Mouse (Mus musculus): ENCODE data around the gene Olfr1031. TPM values are rescaled to one million over a fixed set of nuclear protein-coding genes. Genes with fewer than 3 reads are reported as not detected.
"Not testable (repeated sequence)": the region's sequence is repeated elsewhere in the genome, so short reads cannot be mapped to it uniquely, and the experiment has no call there.

Olfr1031 gene
- total RNA-seq (2021) = not detected
- long read RNA-seq, experiment 1 = 0 reads
- long read RNA-seq, experiment 2 = 0 reads

GRCm38 (mm10) chr2:85990004-85990403 is at the start of gene Olfr1031:
Gene Olfr1031, plus strand, starts transcription at chr2:85990304.
- DNase-seq = no peak

GRCm38 (mm10) chr2:85950137-85950536 is 40.0 kb upstream of the Olfr1031 start, which contains the start of gene Olfr1028:
Gene Olfr1028, plus strand, starts transcription at chr2:85950437.
- no peak for DNase-seq

- DNase-seq = no peak
Observed at GRCm38 (mm10) chr2:85973595-85973994, 16.5 kb upstream of the Olfr1031 start, which contains the start of gene Olfr1029. Gene Olfr1029, plus strand, starts transcription at chr2:85973895.

- no peak for DNase-seq
Observed at GRCm38 (mm10) chr2:85978976-85979375, 11.1 kb upstream of the Olfr1031 start, which contains the start of gene Olfr1030. Gene Olfr1030, plus strand, starts transcription at chr2:85979276.

DNA sequence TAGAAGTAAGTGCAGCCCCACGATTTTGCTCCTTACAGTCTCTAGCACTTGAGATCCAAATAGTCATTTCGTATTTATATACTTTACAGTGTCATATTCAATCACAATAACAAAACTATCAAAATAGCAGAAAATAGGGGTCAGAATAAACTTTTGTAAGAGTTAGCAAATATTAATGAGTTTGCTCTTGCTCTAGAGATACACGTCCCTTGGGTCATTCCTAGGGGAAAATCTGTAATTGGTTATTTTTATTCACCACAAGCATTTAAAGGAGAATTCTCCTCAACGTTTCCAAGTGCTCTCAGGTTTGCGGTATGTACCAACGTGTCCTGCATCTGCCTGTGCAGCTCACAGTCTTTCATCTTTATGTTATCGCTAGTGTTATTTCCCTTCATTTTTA is 15.1 kb downstream of the Olfr1031 start, which contains the start of gene Olfr1032:
Gene Olfr1032, plus strand, starts transcription at position 301 of the 400 bp plus-strand sequence.
- no peak for DNase-seq

- peak; percentile 2 to 12 for DNase-seq
Observed at GRCm38 (mm10) chr2:86020406-86020805, 30.3 kb downstream of the Olfr1031 start, which contains the start of gene Olfr1033. Gene Olfr1033, plus strand, starts transcription at chr2:86020633.

DNA sequence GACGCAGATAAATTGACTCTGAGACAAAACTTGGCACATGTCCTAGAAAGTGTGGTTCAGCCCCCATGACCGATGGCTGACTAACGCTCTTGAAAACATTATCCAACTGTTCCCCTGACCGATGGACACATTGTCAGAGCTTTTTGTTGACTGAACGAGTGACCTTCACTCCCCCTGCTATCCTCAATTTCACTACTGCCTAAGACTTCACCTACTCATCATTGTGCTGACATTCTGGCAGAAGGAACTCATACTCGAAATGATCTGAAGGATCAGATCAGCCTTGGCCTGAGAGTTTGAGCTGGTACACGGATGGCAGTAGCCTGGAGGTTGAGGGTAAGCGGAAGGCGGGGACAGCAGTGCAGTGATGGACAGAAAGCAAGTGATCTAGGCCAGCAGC is 31.4 kb downstream of the Olfr1031 start:
- DNase-seq = not testable (repeated sequence)

Other genes with a start within 250 kb of the Olfr1031 start
- gene Olfr1012, start 227.5 kb upstream of the Olfr1031 start, total RNA-seq (2021) = not detected
- under 1 TPM in 1 of 2 experiments, not detected in 1; 0.07 TPM for gene Olfr1013, start 223.2 kb upstream of the Olfr1031 start, total RNA-seq (2021)
- gene Olfr1014, start 217.6 kb upstream of the Olfr1031 start, total RNA-seq (2021) = not detected
- not detected for gene Olfr1015, start 208.3 kb upstream of the Olfr1031 start, total RNA-seq (2021)
- not detected for gene Olfr1016, start 187.8 kb upstream of the Olfr1031 start, total RNA-seq (2021)
- gene Olfr1018, start 171.8 kb upstream of the Olfr1031 start, total RNA-seq (2021) = not detected
- not detected for gene Olfr1019, start 144.8 kb upstream of the Olfr1031 start, total RNA-seq (2021)
- gene Olfr1020, start 143.3 kb upstream of the Olfr1031 start, total RNA-seq (2021) = not detected
- gene Olfr1022, start 121.7 kb upstream of the Olfr1031 start, total RNA-seq (2021) = not detected
- not detected for gene Olfr1023, start 104.7 kb upstream of the Olfr1031 start, total RNA-seq (2021)
- not detected for gene Olfr1024, start 85.3 kb upstream of the Olfr1031 start, total RNA-seq (2021)
- not detected for gene Olfr1025-ps1, start 75.1 kb upstream of the Olfr1031 start, total RNA-seq (2021)
- not detected for gene Olfr1026, start 68.7 kb upstream of the Olfr1031 start, total RNA-seq (2021)
- not detected for gene Olfr1028, start 39.9 kb upstream of the Olfr1031 start, total RNA-seq (2021)
- gene Olfr1029, start 16.4 kb upstream of the Olfr1031 start, total RNA-seq (2021) = not detected
- gene Olfr1030, start 11.0 kb upstream of the Olfr1031 start, total RNA-seq (2021) = not detected
- not detected for gene Olfr1032, start 15.2 kb downstream of the Olfr1031 start, total RNA-seq (2021)
- 1 to 10 TPM; 4.8 to 5.8 TPM for gene Olfr1033, start 30.3 kb downstream of the Olfr1031 start, total RNA-seq (2021)
- gene Olfr1034, start 55.6 kb downstream of the Olfr1031 start, total RNA-seq (2021) = under 1 TPM in 1 of 2 experiments, not detected in 1; 0.33 TPM
- gene Olfr1036, start 83.7 kb downstream of the Olfr1031 start, total RNA-seq (2021) = not detected
- gene Olfr1037, start 97.1 kb downstream of the Olfr1031 start, total RNA-seq (2021) = not detected
- not detected for gene Olfr1039, start 145.6 kb downstream of the Olfr1031 start, total RNA-seq (2021)
- gene Olfr1040, start 156.4 kb downstream of the Olfr1031 start, total RNA-seq (2021) = not detected
- gene Olfr1042, start 171.5 kb downstream of the Olfr1031 start, total RNA-seq (2021) = not detected
- gene Olfr1043, start 177.2 kb downstream of the Olfr1031 start, total RNA-seq (2021) = not detected
- gene Olfr1044, start 187.5 kb downstream of the Olfr1031 start, total RNA-seq (2021) = not detected
- gene Olfr52, start 195.4 kb downstream of the Olfr1031 start, total RNA-seq (2021) = not detected
- gene Olfr1045, start 212.7 kb downstream of the Olfr1031 start, total RNA-seq (2021) = not detected
- not detected for gene Olfr1046, start 229.0 kb downstream of the Olfr1031 start, total RNA-seq (2021)
- not detected for gene Olfr1047, start 241.1 kb downstream of the Olfr1031 start, total RNA-seq (2021)
- gene Olfr1048, start 250.0 kb downstream of the Olfr1031 start, total RNA-seq (2021) = not detected

Measured in adrenal gland, postnatal 36 days (tissue).